ENCODE assay signal across 22 mouse cellular contexts in genomic region chr13:99099226-99099625, GRCm38 (mm10).
DNase-seq lines count a peak whose midpoint lies in the region; ATAC-seq and TF ChIP-seq lines count a peak whose summit lies in the region.
"Had no signal": no experiment of that assay in that cellular context is flagged by ENCODE, and none has a peak within 500 bp of the region (broad histone marks: within the 10 kb centered on the region; RNA-seq: fewer than 3 reads in every experiment).

No protein-coding gene starts in this region.

- no peaks in the 10 kb centered on the region for H3K36me3 ChIP-seq in CH12.LX (replicated peaks in 1 of 2; ENCODE audit: control insufficient read depth in 1 of 2, insufficient read depth in 1 of 2, low read length in 1 of 2)
- no peaks in the 10 kb centered on the region for H3K36me3 ChIP-seq in ES-E14 (ENCODE audit: control insufficient read depth, insufficient read depth, low read length, poor library complexity, severe bottlenecking)
- no peaks in the 10 kb centered on the region for H3K36me3 ChIP-seq in hindbrain, embryonic 16.5 days (ENCODE audit: control insufficient read depth, insufficient read depth, low read length)
- H3K36me3 ChIP-seq: embryonic facial prominence, embryonic 12.5 days; heart, embryonic 12.5 days; intestine, embryonic 15.5 days; kidney, embryonic 15.5 days; limb, embryonic 10.5 days; liver, embryonic 12.5 days; stomach, embryonic 15.5 days had no signal

- no peak for ATAC-seq in hindbrain, embryonic 16.5 days
- ATAC-seq: activated CD4-positive, CD25-positive, alpha-beta regulatory T cell, adult 4 months; CD4-positive, CD25-positive, alpha-beta regulatory T cell, adult 4 months; intestine, embryonic 15.5 days; liver, embryonic 12.5 days had no signal

- no peak overlapping the region for H3K4me3 ChIP-seq in left cerebral cortex, adult 2 months
- H3K4me3 ChIP-seq in CH12.LX (replicated peaks in 1 of 3; ENCODE audit: low read depth in 2 of 3, low read length in 2 of 3, poor library complexity in 1 of 3): no peak overlapping the region
- no peak overlapping the region for H3K4me3 ChIP-seq in ES-E14 (ENCODE audit: insufficient read depth in 1 of 2, low read depth in 1 of 2, low read length in 2 of 2, poor library complexity in 1 of 2, severe bottlenecking in 1 of 2)
- H3K4me3 ChIP-seq in hindbrain, embryonic 16.5 days (ENCODE audit: low read length): no peak overlapping the region
- H3K4me3 ChIP-seq: embryonic facial prominence, embryonic 12.5 days; heart, embryonic 12.5 days; intestine, embryonic 15.5 days; kidney, embryonic 15.5 days; limb, embryonic 10.5 days; liver, embryonic 12.5 days; stomach, embryonic 15.5 days had no signal

- TF ChIP-seq EP300 in CH12.LX (IDR thresholded peaks at IDR 0.05; ENCODE audit: low read length): no peak

- intact Hi-C loops in left cerebral cortex, adult 2 months (cut with DNase I): no loop called here

- dilution Hi-C loops in CH12.LX (cut with MboI; ENCODE audit: extremely low pct_ligation_motif_present, extremely low pct_unique_long_range_greater_than_20kb, low sequenced_read_pairs): no loop called here

- TF ChIP-seq CTCF in left cerebral cortex, adult 2 months (IDR thresholded peaks at IDR 0.05): no peak
- no peak for TF ChIP-seq CTCF in CH12.LX (conservative IDR thresholded peaks at IDR 0.05 in 1 of 2, IDR thresholded peaks at IDR 0.05 in 1 of 2; ENCODE audit: low read depth in 2 of 2, low read length in 2 of 2)

- H3K9ac ChIP-seq in CH12.LX (ENCODE audit: insufficient read depth, low read depth): no peak overlapping the region
- no peak overlapping the region for H3K9ac ChIP-seq in ES-E14 (ENCODE audit: insufficient read depth, low read depth, low read length, poor library complexity, severe bottlenecking)
- H3K9ac ChIP-seq in hindbrain, embryonic 16.5 days (ENCODE audit: low read depth, low read length): no peak overlapping the region
- H3K9ac ChIP-seq: embryonic facial prominence, embryonic 12.5 days; heart, embryonic 12.5 days; intestine, embryonic 15.5 days; kidney, embryonic 15.5 days; liver, embryonic 12.5 days; lung, embryonic 14.5 days; stomach, embryonic 15.5 days had no signal

- no peak for TF ChIP-seq POLR2A in CH12.LX (IDR thresholded peaks at IDR 0.05; ENCODE audit: low read depth, low read length)

- peaks cover 12 to 22% of the 10 kb centered on the region in 2 experiments for H3K4me1 ChIP-seq in CH12.LX (ENCODE audit: control insufficient read depth in 1 of 2, insufficient read depth in 2 of 2)
- H3K4me1 ChIP-seq in ES-E14 (ENCODE audit: control insufficient read depth in 2 of 2, insufficient read depth in 2 of 2, low read length in 2 of 2, poor library complexity in 1 of 2): peaks cover 11 to 19% of the 10 kb centered on the region in 2 experiments
- peaks cover 14% of the 10 kb centered on the region for H3K4me1 ChIP-seq in hindbrain, embryonic 16.5 days (ENCODE audit: control insufficient read depth, insufficient read depth, low read depth, low read length)
- H3K4me1 ChIP-seq: embryonic facial prominence, embryonic 12.5 days; heart, embryonic 12.5 days; intestine, embryonic 15.5 days; stomach, embryonic 15.5 days had no signal

- in situ Hi-C loops in CH12.LX (cut with MboI; ENCODE audit: low pct_ligation_motif_present, low pct_unique_long_range_greater_than_20kb, low sequenced_read_pairs) (loop anchor here (10.0 kb wide), 1 partner anchor 224 kb away; no protein-coding TSS in a partner anchor), ES-E14 (cut with MboI; ENCODE audit: low sequenced_read_pairs in 2 of 2, unreplicated experiment in 2 of 2) (no loop called here)

- H3K27me3 ChIP-seq in CH12.LX (replicated peaks): no peaks in the 10 kb centered on the region
- H3K27me3 ChIP-seq in hindbrain, embryonic 16.5 days (replicated peaks; ENCODE audit: control insufficient read depth, insufficient read depth, low read length): no peaks in the 10 kb centered on the region
- H3K27me3 ChIP-seq: embryonic facial prominence, embryonic 12.5 days; intestine, embryonic 15.5 days; kidney, embryonic 15.5 days; stomach, embryonic 15.5 days had no signal

- peak overlapping the region; percentile 45 for H3K27ac ChIP-seq in left cerebral cortex, adult 2 months
- H3K27ac ChIP-seq in CH12.LX (ENCODE audit: insufficient read depth, low read depth): no peak overlapping the region
- H3K27ac ChIP-seq in ES-E14 (ENCODE audit: insufficient read depth, low read depth, low read length, poor library complexity, severe bottlenecking): no peak overlapping the region
- peak overlapping the region; percentile 66 for H3K27ac ChIP-seq in hindbrain, embryonic 16.5 days (ENCODE audit: low read depth, low read length)
- H3K27ac ChIP-seq: embryonic facial prominence, embryonic 12.5 days; intestine, embryonic 15.5 days; kidney, embryonic 15.5 days; limb, embryonic 10.5 days; liver, embryonic 12.5 days; stomach, embryonic 15.5 days had no signal

- no peak for DNase-seq in left cerebral cortex, adult 2 months (ENCODE audit: extremely low spot score in 1 of 2, low spot score in 2 of 2)
- no peak for DNase-seq in left cerebral cortex, adult 9 months (ENCODE audit: low spot score in 2 of 2)
- DNase-seq in CH12.LX (ENCODE audit: extremely low read depth) (peak; percentile 16), ES-E14 (ENCODE audit: low read depth, low spot score) (no peak)
- no peak for DNase-seq in thymus, postnatal 4 days
- DNase-seq in urinary bladder, postnatal 25 days (ENCODE audit: low spot score): no peak
- no peak for DNase-seq in urinary bladder, adult 2 months (ENCODE audit: low spot score)
- DNase-seq: adrenal gland, postnatal 36 days; cerebellum, adult 8-10 months; lung, embryonic 14.5 days; spleen, adult 18-20 months; thymus, postnatal 25 days had no signal

- no peak for TF ChIP-seq RAD21 in CH12.LX (IDR thresholded peaks at IDR 0.05; ENCODE audit: low read depth, low read length)

- 77% methylated on average over 7 of the region's 7 CpGs for WGBS in hindbrain, embryonic 16.5 days

- no peak overlapping the region for H3K4me2 ChIP-seq in CH12.LX (ENCODE audit: insufficient read depth, low read depth, poor library complexity, severe bottlenecking)
- H3K4me2 ChIP-seq in hindbrain, embryonic 16.5 days (ENCODE audit: low read length): no peak overlapping the region
- H3K4me2 ChIP-seq: embryonic facial prominence, embryonic 12.5 days; heart, embryonic 12.5 days; intestine, embryonic 15.5 days; kidney, embryonic 15.5 days; lung, embryonic 14.5 days; stomach, embryonic 15.5 days had no signal

- no peaks in the 10 kb centered on the region for H3K79me2 ChIP-seq in CH12.LX (replicated peaks; ENCODE audit: control insufficient read depth, extremely low read depth, insufficient read depth, poor library complexity, severe bottlenecking)

- H3K9me3 ChIP-seq in CH12.LX (replicated peaks; ENCODE audit: low read length) (no peaks in the 10 kb centered on the region), ES-E14 (ENCODE audit: control insufficient read depth, insufficient read depth, low read depth, low read length) (no peaks in the 10 kb centered on the region)
- H3K9me3 ChIP-seq in hindbrain, embryonic 16.5 days (ENCODE audit: control insufficient read depth, low read length): no peaks in the 10 kb centered on the region
- H3K9me3 ChIP-seq: embryonic facial prominence, embryonic 12.5 days; heart, embryonic 12.5 days; intestine, embryonic 15.5 days; kidney, embryonic 15.5 days; limb, embryonic 10.5 days; liver, embryonic 12.5 days; stomach, embryonic 15.5 days had no signal

TF ChIP-seq in CH12.LX, 34 proteins besides CTCF, POLR2A, EP300 and RAD21 (continues in another document):
- TF ChIP-seq USF2 (conservative IDR thresholded peaks at IDR 0.05; ENCODE audit: low read depth, low read length) (no peak), RCOR1 (conservative IDR thresholded peaks at IDR 0.05; ENCODE audit: low read depth, low read length) (no peak), CHD2 (IDR thresholded peaks at IDR 0.05; ENCODE audit: low read length) (no peak), MXI1 (IDR thresholded peaks at IDR 0.05; ENCODE audit: low read depth, low read length) (no peak), GABPA (IDR thresholded peaks at IDR 0.05; ENCODE audit: insufficient replicate concordance, low read depth, low read length) (no peak), USF1 (IDR thresholded peaks at IDR 0.05; ENCODE audit: low read depth, low read length) (no peak), ZC3H11A (IDR thresholded peaks at IDR 0.05; ENCODE audit: low read depth, low read length) (no peak), MAZ (IDR thresholded peaks at IDR 0.05; ENCODE audit: low read depth, low read length) (no peak), CHD1 (IDR thresholded peaks at IDR 0.05; ENCODE audit: low read depth, low read length) (no peak), HCFC1 (IDR thresholded peaks at IDR 0.05; ENCODE audit: low read depth, low read length) (no peak), BHLHE40 (IDR thresholded peaks at IDR 0.05; ENCODE audit: low read depth, low read length) (no peak), UBTF (IDR thresholded peaks at IDR 0.05; ENCODE audit: low read depth, low read length) (no peak), MYC (IDR thresholded peaks at IDR 0.05; ENCODE audit: low read depth, low read length) (no peak), ETS1 (conservative IDR thresholded peaks at IDR 0.05; ENCODE audit: low read depth, low read length) (no peak), POLR2AphosphoS2 (IDR thresholded peaks at IDR 0.05; ENCODE audit: low read depth, low read length) (no peak)

TF ChIP-seq in ES-E14, 5 proteins besides CTCF, POLR2A, EP300 and RAD21:
- TF ChIP-seq ZC3H11A (IDR thresholded peaks at IDR 0.05; ENCODE audit: borderline replicate concordance, low read depth, low read length): no peak
- 0 out of 2 replicates have a peak, but pooled peaks have one; percentile 8 for TF ChIP-seq MAFK (IDR thresholded peaks at IDR 0.05; ENCODE audit: insufficient read depth, low read depth, low read length)
TF ChIP-seq in ES-E14: peak in this region for 1.

Comparison
In these comparisons a context has a peak if more than half of its experiments do, and no peak if none do; other contexts are left out.
1. H3K27ac ChIP-seq: peak in left cerebral cortex, adult 2 months (single experiment) and hindbrain, embryonic 16.5 days (single experiment); none in CH12.LX (single experiment) and ES-E14 (single experiment).